Mouse (Mus musculus): Measurements from ENCODE around the gene Set. TPM values are rescaled to one million over a fixed set of nuclear protein-coding genes. Genes with fewer than 3 reads are reported as not detected.
A peak's percentile ranks its signal among the peaks of the same experiment; 100 is the strongest.
"Not testable (repeated sequence)": the region's sequence is repeated elsewhere in the genome, so short reads cannot be mapped to it uniquely, and the experiment has no call there.

The Set gene
- total and polyA plus RNA-seq, 2 experiments from 2014 or later = 384 to 392 TPM

- Histone ChIP-seq H3K27me3 (ENCODE audit: insufficient read depth, low read length) (no peaks in the 10 kb centered on the region), H3K4me3 (ENCODE audit: low read depth, low read length) (peak within 1 kb of the TSS; percentile 72), H3K4me1 (ENCODE audit: insufficient read depth) (0 out of 2 replicates have a peak, but pooled peaks cover 4% of the 10 kb centered on the region), H3K27ac (ENCODE audit: low read depth, low read length) (peak within 1 kb of the TSS; percentile 95), H3K9ac (peak within 1 kb of the TSS; percentile 75), H3K4me2 (ENCODE audit: low read depth) (peak within 1 kb of the TSS; percentile 63), H3K9me3 (ENCODE audit: low read length) (no peaks in the 10 kb centered on the region), H3K36me3 (ENCODE audit: insufficient read depth) (no peaks in the 10 kb centered on the region)
- under 1% methylated on average over 54 of the region's 54 CpGs for WGBS
- ATAC-seq = peak; percentile 96
- no peak for TF ChIP-seq CTCF (IDR thresholded peaks at IDR 0.05; ENCODE audit: low read depth)
- peak; percentile 99 for DNase-seq
Measured at GRCm38 (mm10) chr2:30048699-30049388, 8.3 kb upstream of the Set start, which contains the start of gene Wdr34. Gene Wdr34, minus strand, starts transcription at chr2:30048881.

GRCm38 (mm10) chr2:30049831-30050230, 7.3 kb upstream of the Set start:
- Histone ChIP-seq H3K36me3 (ENCODE audit: insufficient read depth) (no peaks in the 10 kb centered on the region), H3K9ac (no peak overlapping the region), H3K4me2 (ENCODE audit: low read depth) (no peak overlapping the region), H3K27me3 (ENCODE audit: insufficient read depth, low read length) (no peaks in the 10 kb centered on the region), H3K27ac (ENCODE audit: low read depth, low read length) (no peak overlapping the region), H3K4me1 (ENCODE audit: insufficient read depth) (0 out of 2 replicates have a peak, but pooled peaks cover 4% of the 10 kb centered on the region), H3K4me3 (ENCODE audit: low read depth, low read length) (no peak overlapping the region), H3K9me3 (ENCODE audit: low read length) (no peaks in the 10 kb centered on the region)
- no peak for DNase-seq
- no peak for ATAC-seq
- no peak for TF ChIP-seq CTCF (IDR thresholded peaks at IDR 0.05; ENCODE audit: low read depth)
- 92% methylated on average over 3 of the region's 3 CpGs for WGBS

GRCm38 (mm10) chr2:30051992-30052761, 5.0 kb upstream of the Set start:
- Histone ChIP-seq H3K4me3 (ENCODE audit: low read depth, low read length) (no peak overlapping the region), H3K9ac (no peak overlapping the region), H3K36me3 (ENCODE audit: insufficient read depth) (no peaks in the 10 kb centered on the region), H3K27ac (ENCODE audit: low read depth, low read length) (no peak overlapping the region), H3K4me2 (ENCODE audit: low read depth) (no peak overlapping the region), H3K9me3 (ENCODE audit: low read length) (no peaks in the 10 kb centered on the region), H3K27me3 (ENCODE audit: insufficient read depth, low read length) (no peaks in the 10 kb centered on the region), H3K4me1 (ENCODE audit: insufficient read depth) (0 out of 2 replicates have a peak, but pooled peaks cover 4% of the 10 kb centered on the region)
- TF ChIP-seq CTCF (IDR thresholded peaks at IDR 0.05; ENCODE audit: low read depth) = peak; percentile 55
- no peak for ATAC-seq
- 40% methylated on average over 6 of the region's 6 CpGs for WGBS
- DNase-seq = no peak

- 0 out of 2 replicates have a peak, but pooled peaks have one; percentile 10 for TF ChIP-seq CTCF (IDR thresholded peaks at IDR 0.05; ENCODE audit: low read depth)
- H3K27me3 ChIP-seq (ENCODE audit: insufficient read depth, low read length); H3K27ac ChIP-seq (ENCODE audit: low read depth, low read length); ATAC-seq; H3K9me3 ChIP-seq (ENCODE audit: low read length); H3K4me1 ChIP-seq (ENCODE audit: insufficient read depth); H3K4me2 ChIP-seq (ENCODE audit: low read depth); H3K9ac ChIP-seq; DNase-seq; H3K36me3 ChIP-seq (ENCODE audit: insufficient read depth); H3K4me3 ChIP-seq (ENCODE audit: low read depth, low read length): not testable (repeated sequence)
- WGBS = 94% methylated on average over 3 of the region's 3 CpGs
Measured at GRCm38 (mm10) chr2:30055310-30055709, 1.9 kb upstream of the Set start.

GRCm38 (mm10) chr2:30056736-30057135, 442 bp upstream of the Set start:
- Histone ChIP-seq H3K9me3 (ENCODE audit: low read length) (no peaks in the 10 kb centered on the region), H3K4me1 (ENCODE audit: insufficient read depth) (0 out of 2 replicates have a peak, but pooled peaks cover 4% of the 10 kb centered on the region), H3K27me3 (ENCODE audit: insufficient read depth, low read length) (no peaks in the 10 kb centered on the region), H3K4me3 (ENCODE audit: low read depth, low read length) (no peak overlapping the region), H3K4me2 (ENCODE audit: low read depth) (no peak overlapping the region), H3K9ac (no peak overlapping the region), H3K36me3 (ENCODE audit: insufficient read depth) (no peaks in the 10 kb centered on the region), H3K27ac (ENCODE audit: low read depth, low read length) (no peak overlapping the region)
- no peak for DNase-seq
- TF ChIP-seq CTCF (IDR thresholded peaks at IDR 0.05; ENCODE audit: low read depth) = no peak
- WGBS = 88% methylated on average over 3 of the region's 3 CpGs
- ATAC-seq = no peak

GRCm38 (mm10) chr2:30058418-30058817, 1.2 kb downstream of the Set start:
- H3K4me3 ChIP-seq (ENCODE audit: low read depth, low read length) = no peak overlapping the region
- H3K9me3 ChIP-seq (ENCODE audit: low read length) = no peaks in the 10 kb centered on the region
- no peak overlapping the region for H3K9ac ChIP-seq
- WGBS = 29% methylated on average over 5 of the region's 5 CpGs
- DNase-seq (no peak), ATAC-seq (no peak)
- H3K36me3 ChIP-seq (ENCODE audit: insufficient read depth) = no peaks in the 10 kb centered on the region
- no peak for TF ChIP-seq CTCF (IDR thresholded peaks at IDR 0.05; ENCODE audit: low read depth)
- no peaks in the 10 kb centered on the region for H3K27me3 ChIP-seq (ENCODE audit: insufficient read depth, low read length)
- H3K4me2 ChIP-seq (ENCODE audit: low read depth) = no peak overlapping the region
- peaks cover 8% of the 10 kb centered on the region; the same call in 1 of the 2 replicates for H3K4me1 ChIP-seq (ENCODE audit: insufficient read depth)
- no peak overlapping the region for H3K27ac ChIP-seq (ENCODE audit: low read depth, low read length)

Data from forebrain, postnatal 0 days (tissue).